Mouse (Mus musculus): Measurements from ENCODE around the gene Yars. TPM values are rescaled to one million over a fixed set of nuclear protein-coding genes. Genes with fewer than 3 reads are reported as not detected.

Gene Yars
- total RNA-seq (2017), result 50.7 and 55.0 TPM in 2 replicates

DNA sequence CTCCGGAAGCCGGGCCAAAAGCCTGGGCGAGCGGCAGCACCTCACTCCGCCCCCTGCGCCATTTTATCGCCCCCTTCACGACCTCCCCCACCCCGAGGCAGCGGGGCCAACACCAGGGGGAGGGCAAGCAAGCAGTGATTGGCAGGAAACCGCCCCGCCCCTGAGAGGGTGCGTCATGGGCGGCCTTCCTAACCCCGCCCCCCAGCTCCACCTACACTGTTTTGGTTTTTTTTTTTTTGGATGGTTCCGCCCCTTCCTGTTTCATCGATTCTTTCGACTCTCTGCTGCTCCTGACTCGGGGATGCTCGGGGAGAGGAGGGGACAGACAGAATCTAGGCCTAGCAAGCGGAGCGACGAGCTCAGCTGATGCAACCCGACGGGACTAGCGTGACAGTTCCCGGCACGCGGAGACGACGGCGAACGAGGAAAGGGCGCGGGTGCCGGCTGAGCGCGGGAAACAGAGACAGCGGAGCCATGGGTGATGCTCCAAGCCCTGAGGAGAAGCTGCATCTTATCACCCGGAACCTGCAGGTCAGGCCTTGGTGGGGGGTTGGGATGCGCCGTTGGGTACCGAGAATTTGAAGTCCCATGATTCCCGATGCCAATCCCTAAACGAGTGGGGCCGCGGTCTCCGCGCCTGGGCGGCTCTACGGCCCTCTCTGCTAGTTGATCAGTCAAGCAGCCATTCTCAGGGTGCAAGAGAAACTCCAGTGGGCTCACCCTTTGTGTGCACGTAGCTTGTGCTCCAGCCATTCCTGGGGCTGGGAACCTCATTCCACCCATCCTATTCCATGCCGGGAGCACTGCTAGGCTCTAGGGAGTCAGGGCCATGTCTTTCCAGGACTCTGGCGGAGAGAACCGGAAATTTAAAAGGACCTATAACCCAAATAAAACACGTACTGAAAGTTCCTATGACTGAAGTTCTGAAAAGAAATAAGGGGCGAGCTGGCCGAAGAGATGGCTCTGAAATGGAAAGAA is at the start of gene Yars, which contains the start of gene S100pbp:
Gene Yars (plus strand): TSS at position 219 of the 978 bp plus-strand sequence.
Gene S100pbp (minus strand): TSS at position 186 of the 978 bp plus-strand sequence.
- ATAC-seq (replicated peaks in 1 of 2; ENCODE audit: insufficient read depth in 1 of 2, low FRiP score in 2 of 2, low TSS enrichment in 1 of 2, low read depth in 1 of 2, poor library complexity in 2 of 2, severe bottlenecking in 2 of 2), result peak; percentile 95

DNA sequence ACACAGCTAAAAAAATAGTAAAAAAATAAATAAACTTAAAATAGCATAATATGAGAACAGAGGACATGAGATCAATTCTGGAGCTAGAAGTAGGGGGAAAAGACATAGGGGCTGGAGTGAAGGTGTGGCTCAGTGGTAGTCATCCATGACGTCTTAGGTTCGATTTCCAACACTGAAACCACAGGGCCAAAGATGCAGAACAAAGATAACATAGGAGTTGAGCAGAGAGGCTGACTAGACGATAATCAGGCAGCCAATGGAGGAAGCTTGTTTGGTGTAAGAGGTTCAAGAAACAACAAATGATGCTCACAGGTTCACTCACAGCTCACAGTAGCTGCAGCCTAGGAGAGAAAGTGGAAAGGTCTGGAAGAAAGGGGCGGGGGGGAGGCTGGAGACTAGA is 48.8 kb upstream of the Yars start:
- 0 out of 4 replicates have a peak, but pooled peaks of 1 of the 2 experiments have one; percentile 22 for ATAC-seq (replicated peaks in 1 of 2; ENCODE audit: insufficient read depth in 1 of 2, low FRiP score in 2 of 2, low TSS enrichment in 1 of 2, low read depth in 1 of 2, poor library complexity in 2 of 2, severe bottlenecking in 2 of 2)

DNA sequence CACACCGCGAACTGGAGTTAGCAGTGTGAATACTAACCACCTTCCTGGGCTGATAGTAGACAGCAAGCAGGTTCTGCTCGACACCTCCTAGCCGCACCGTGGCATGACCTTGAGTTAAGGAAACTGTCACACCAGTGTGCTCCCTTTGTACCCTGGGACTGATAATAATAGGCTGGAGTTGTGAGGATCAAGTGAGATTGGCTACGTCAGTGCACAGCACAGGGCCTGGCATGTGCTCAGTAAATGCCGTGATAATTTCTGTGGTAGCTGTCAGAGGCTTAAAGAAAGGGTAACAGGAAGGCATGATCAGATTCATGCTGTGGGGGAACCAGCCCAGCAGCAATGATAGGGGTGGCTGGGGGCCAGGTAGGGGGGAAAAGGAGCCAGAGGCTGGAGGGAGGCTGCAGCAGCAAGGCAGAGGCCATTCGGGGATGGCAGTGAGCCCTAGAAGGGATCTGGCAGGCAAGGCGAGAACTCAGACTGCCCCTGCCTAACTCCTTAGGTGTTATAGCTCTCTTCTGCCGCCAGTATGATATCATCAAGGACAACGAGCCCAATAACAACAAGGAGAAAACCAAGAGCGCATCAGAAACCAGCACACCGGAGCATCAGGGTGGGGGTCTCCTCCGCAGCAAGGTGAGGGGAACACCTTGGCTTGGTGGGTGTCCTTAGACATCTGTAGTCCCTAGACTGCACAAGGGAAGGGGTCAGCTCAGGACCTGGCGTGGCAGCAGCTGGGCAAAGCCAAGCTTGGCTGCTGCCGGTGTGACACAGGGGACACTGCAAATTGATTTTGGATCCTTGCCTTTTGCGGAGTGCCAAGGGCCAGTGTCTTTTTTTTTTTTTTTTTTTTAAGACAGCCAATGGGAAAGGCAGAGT is 47.8 kb upstream of the Yars start:
- 0 out of 4 replicates have a peak, but pooled peaks of 1 of the 2 experiments have one; percentile 6 for ATAC-seq (replicated peaks in 1 of 2; ENCODE audit: insufficient read depth in 1 of 2, low FRiP score in 2 of 2, low TSS enrichment in 1 of 2, low read depth in 1 of 2, poor library complexity in 2 of 2, severe bottlenecking in 2 of 2)

DNA sequence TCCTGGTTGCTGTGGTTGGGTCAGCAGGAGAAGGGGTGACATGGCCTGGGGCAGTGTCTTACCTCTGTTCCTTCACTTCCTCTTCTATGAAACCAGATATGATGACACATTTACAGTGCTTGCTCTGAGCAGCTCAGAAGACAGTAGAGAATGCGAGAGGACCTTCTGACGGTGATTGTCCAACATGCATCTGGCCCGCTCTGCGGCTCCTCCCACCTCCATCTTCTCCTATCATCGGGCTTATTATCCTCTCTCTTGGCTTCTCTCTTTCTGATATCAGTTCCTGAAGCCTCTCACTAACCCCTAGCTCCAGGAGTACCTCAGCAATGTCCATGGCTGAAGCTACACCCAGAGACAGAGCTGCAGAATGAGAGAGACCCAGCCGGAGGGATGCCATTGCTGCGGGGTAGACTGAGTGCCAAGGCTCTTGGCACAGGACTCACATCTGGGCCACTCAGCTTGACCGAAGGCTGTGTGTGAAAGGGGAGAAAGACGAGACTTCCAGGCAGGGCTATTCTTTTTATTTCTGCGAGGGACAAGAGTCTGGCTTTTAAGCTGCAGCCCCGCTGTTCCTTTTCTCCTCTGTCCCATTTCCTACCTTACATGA is 47.0 kb upstream of the Yars start:
- peak in 1 of 2 experiments; percentile 33; a peak in 1 of 4 replicates for ATAC-seq (replicated peaks in 1 of 2; ENCODE audit: insufficient read depth in 1 of 2, low FRiP score in 2 of 2, low TSS enrichment in 1 of 2, low read depth in 1 of 2, poor library complexity in 2 of 2, severe bottlenecking in 2 of 2)

DNA sequence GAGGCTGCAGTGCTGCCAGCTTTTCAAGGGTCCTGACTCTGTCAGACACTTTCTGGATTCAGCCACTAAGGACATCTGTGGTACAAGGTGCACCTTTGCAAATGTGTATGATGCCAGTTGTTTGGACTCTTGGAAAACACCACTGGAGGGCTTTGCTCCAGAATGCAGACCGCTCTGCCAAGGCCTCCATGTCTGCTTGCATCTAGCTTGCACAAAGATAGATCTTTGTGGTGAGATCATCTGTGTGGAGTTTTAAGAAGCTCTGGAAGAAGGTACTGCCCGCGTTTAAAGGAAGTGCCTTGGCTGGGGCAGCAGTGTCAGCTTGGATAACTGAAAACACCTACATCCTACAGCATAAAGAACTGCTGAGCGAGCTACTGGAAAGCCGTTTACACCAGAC is 46.1 kb upstream of the Yars start:
- ATAC-seq (replicated peaks in 1 of 2; ENCODE audit: insufficient read depth in 1 of 2, low FRiP score in 2 of 2, low TSS enrichment in 1 of 2, low read depth in 1 of 2, poor library complexity in 2 of 2, severe bottlenecking in 2 of 2), result no peak

DNA sequence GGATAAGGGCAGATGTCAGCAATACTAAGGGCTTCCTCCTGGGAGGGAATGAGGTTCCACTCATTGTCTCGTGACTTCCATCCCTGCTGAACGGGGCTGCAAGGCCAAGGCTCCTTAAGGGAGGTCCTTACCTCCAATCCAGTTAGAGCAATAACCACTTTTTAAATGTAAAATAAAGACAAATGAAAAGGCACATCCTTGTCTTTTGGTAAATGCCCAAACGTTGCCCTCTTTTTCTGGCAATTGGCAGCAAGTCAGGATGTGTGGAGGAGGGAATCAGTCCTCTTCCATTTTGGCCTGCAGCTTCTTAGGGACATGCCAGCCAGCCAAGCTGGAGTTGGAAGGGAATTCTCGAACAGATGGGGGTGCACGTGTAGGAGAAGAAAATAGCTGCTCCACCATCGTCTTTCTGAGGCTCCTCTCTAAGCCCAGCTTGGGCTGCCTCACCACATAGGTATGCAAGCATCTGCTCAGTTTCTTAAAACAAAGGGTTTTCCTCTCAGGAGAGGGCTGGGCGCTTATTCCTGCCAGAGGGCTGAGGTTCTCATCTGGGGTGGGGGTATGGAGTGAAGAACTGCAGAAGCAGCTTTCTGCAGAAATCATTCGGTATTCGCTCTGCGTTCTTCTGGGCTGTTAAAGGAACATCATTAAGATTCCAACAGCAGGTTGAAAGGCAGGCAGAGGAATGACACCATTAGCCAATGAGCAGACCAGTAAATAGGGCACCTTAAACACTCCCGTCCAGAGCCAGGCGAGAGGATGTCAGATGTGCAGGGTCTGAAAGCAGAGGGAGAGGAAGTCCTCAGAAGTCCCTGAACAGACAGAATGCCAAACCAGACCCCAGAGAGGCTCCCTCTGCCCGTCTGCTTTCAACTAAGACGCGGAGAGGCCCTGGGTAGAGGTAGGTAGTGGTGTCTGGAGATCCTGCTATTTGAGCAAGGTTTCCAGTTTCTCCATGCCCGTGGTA is 44.9 kb upstream of the Yars start:
- ATAC-seq (replicated peaks in 1 of 2; ENCODE audit: insufficient read depth in 1 of 2, low FRiP score in 2 of 2, low TSS enrichment in 1 of 2, low read depth in 1 of 2, poor library complexity in 2 of 2, severe bottlenecking in 2 of 2), result no peak

DNA sequence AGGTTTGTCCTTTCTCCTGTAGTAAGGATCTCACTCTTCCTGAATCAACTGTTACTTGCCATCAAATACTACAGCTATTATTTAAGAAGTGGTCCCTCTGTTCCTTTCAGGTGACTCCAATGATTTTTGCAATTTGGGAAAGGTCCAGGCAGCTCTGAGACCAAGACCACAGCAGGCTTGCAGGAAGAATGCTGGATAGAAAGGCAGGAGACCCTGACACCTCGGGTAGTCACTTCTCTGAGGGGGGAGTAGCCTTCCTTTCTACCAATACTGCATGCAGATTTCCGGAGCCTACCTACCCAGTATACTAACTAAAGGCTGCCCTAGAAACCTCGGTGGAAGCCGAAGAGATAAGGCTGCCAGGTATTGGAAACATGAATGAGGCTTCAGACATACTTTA is 44.1 kb upstream of the Yars start:
- ATAC-seq (replicated peaks in 1 of 2; ENCODE audit: insufficient read depth in 1 of 2, low FRiP score in 2 of 2, low TSS enrichment in 1 of 2, low read depth in 1 of 2, poor library complexity in 2 of 2, severe bottlenecking in 2 of 2), result no peak

DNA sequence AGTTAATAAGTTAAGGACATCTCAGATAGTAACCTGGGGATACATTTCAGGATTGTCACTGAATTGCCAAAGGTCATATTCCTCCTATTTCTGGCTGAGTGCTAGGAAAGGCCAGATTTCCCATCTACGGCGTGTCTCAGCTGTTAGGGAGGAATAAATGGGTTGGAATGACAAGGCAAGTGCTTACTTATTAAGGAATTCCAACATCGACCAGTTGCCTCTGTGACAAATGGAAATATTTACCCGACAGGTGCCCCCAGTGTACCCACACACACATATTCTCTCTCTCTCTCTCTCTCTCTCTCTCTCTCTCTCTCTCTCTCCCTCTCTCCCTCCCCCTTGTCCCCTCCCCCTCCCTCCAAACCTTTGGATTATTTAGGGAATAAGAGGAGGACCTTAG is 43.6 kb upstream of the Yars start:
- no peak for ATAC-seq (replicated peaks in 1 of 2; ENCODE audit: insufficient read depth in 1 of 2, low FRiP score in 2 of 2, low TSS enrichment in 1 of 2, low read depth in 1 of 2, poor library complexity in 2 of 2, severe bottlenecking in 2 of 2)

DNA sequence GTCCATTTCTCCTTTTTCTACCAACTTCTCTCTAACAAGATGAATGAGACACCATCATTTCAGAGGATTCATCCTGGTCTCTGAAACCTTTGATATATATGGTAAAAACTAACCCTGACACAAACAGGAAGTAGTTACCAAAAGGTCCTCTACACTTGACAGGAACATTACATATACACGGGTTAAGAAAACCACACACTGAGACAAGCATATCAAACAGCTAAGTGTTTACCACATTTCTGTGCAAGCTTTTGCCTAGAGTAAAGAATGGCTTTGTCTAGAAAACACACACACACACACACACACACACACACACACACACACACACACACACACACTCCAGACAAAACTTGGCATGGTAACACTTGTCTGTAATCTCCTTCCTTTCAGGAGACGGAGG is 43.2 kb upstream of the Yars start:
- peak in 1 of 2 experiments; percentile 51; a peak in 1 of 4 replicates for ATAC-seq (replicated peaks in 1 of 2; ENCODE audit: insufficient read depth in 1 of 2, low FRiP score in 2 of 2, low TSS enrichment in 1 of 2, low read depth in 1 of 2, poor library complexity in 2 of 2, severe bottlenecking in 2 of 2)

DNA sequence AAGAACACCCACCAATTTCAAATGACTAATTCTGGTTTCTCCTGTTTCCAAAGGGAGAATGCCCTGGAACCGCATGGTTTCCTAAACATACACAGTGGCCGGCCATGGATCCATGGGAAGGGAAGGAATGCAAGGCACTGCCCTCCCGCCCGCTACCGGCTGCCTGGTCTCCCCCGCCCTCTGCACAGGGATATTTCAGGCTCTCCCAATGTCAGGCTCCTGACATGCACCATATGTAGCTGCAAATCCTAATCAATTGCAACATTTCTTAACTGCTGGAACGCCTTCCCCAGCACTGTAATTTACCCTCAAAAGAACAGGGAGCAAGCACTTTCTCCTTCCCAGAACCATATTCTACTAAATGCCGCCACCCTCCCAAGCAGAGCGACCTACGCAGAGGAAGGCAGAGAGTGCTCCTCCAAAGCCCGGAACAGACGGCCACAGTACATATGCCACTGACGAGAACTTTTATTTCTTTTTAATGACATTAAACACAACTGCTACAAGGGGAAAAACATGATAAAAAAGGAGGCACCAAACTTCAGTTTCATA is 41.9 kb upstream of the Yars start:
- ATAC-seq (replicated peaks in 1 of 2; ENCODE audit: insufficient read depth in 1 of 2, low FRiP score in 2 of 2, low TSS enrichment in 1 of 2, low read depth in 1 of 2, poor library complexity in 2 of 2, severe bottlenecking in 2 of 2), result no peak

DNA sequence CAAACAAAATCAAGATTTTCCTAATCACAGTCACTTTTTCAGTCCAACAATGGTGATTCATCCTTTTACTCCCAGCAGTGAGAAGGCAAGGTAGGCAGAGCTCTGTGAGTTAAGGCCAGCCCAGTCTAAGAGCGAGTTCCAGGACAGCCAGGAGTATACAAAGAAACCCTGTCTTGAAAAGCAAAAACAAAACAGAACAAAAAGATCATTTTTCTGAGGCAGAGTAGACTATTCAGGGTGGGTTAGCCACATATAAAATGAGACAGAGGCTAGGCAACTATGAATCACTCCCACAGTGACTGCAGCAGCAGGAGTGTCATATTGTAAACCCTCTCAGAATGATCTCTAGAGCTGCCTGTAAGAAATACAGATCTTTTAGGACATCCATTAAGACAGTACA is 40.2 kb upstream of the Yars start:
- ATAC-seq (replicated peaks in 1 of 2; ENCODE audit: insufficient read depth in 1 of 2, low FRiP score in 2 of 2, low TSS enrichment in 1 of 2, low read depth in 1 of 2, poor library complexity in 2 of 2, severe bottlenecking in 2 of 2), result no peak

DNA sequence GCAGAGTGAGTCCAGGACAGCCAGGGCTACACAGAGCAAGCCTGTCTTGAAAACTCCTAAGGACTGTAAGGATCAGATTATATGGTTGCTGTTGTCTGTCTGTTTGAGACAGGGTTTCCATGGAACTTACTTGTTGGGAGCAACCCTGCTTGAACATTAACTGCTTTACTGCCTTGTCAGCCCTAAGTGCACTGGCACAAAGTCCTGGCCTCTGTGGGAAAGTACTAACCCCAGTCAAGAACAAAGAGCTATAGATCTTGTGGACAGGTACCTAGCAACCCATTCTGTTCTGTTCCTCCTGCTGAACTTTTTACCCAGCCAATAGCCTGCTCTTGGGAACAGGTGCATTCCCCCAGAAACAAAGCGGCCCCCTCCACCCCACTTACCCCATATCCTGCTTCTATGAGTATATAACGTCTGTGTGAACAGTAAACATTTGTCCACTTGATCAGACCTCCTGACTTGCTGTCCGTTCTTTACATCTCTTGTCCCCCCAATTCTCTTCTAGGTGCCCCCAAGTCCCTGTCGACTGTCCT is 38.2 kb upstream of the Yars start:
- no peak for ATAC-seq (replicated peaks in 1 of 2; ENCODE audit: insufficient read depth in 1 of 2, low FRiP score in 2 of 2, low TSS enrichment in 1 of 2, low read depth in 1 of 2, poor library complexity in 2 of 2, severe bottlenecking in 2 of 2)

DNA sequence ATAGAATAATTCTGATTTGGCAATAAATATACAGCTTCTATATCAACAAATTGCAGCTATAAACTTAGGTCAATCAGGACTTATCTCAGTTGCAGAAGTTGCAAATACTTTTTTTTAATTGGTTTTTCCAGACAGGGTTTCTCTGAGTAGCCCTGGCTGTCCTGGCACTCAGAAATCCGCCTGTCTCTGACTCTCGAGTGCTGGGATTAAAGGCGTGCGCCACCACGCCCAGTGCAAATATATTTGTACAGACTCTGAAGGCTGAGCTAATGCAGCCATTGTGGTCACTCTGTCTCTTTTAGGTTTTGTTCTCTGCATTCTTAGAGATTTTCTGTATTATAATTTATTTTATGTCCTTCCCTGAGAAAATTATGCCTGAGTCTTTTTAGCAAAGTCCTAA is 32.0 kb upstream of the Yars start:
- no peak for ATAC-seq (replicated peaks in 1 of 2; ENCODE audit: insufficient read depth in 1 of 2, low FRiP score in 2 of 2, low TSS enrichment in 1 of 2, low read depth in 1 of 2, poor library complexity in 2 of 2, severe bottlenecking in 2 of 2)

DNA sequence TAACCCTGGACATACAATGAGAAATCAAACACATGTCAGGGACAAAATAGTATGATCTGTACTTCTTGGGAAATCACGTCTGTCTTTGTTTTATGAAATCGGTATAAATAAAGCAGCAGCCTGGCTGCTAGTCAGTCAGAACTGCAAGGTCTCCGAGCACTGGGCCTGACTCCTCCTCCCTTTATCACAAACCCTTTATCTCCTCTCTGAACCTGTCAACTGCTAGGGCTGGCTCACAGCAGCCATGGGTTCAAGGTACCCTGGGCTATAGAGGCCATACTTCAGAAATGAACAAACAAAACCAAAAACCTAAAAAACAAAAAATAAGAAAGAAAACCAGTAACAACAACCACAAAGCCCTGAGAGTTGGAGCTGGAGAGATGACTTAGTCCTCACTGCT is 31.0 kb upstream of the Yars start:
- ATAC-seq (replicated peaks in 1 of 2; ENCODE audit: insufficient read depth in 1 of 2, low FRiP score in 2 of 2, low TSS enrichment in 1 of 2, low read depth in 1 of 2, poor library complexity in 2 of 2, severe bottlenecking in 2 of 2), result no peak

DNA sequence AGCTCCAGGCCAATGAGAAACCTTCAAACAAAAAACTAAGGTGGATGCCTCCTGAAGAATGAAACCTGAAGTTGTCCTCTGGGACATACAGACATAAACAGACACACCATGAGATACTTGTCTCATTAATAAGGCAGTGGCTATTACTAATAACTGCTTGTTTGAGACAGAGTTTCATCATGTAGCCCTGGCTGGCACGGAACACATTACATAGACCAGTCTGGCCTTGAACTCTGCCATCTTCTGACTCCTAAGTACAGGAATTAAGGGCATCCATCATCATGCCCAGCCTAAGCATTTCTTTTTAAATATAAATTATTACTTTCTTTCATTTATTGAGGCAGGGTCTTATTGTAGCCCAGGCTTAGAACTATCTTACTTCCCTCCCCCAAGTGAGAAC is 28.5 kb upstream of the Yars start:
- ATAC-seq (replicated peaks in 1 of 2; ENCODE audit: insufficient read depth in 1 of 2, low FRiP score in 2 of 2, low TSS enrichment in 1 of 2, low read depth in 1 of 2, poor library complexity in 2 of 2, severe bottlenecking in 2 of 2), result no peak
